Mouse (Mus musculus) E14TG2a.4 (cell line): ENCODE data around the gene Baz1a.

Experiments used
- CTCF ChIP-seq: conservative IDR thresholded peaks from 2 replicates; pipeline ENCODE4 v1.5.1; 2014; ENCODE audit warnings: low read length
- NANOG ChIP-seq: IDR thresholded peaks from 2 replicates; pipeline ENCODE4 v1.6.1; 2014; ENCODE audit warnings: borderline replicate concordance, low read length, mixed read lengths
- POU5F1 ChIP-seq: IDR thresholded peaks from 2 replicates; pipeline ENCODE4 v1.6.1; 2014; ENCODE audit warnings: low read length, borderline replicate concordance

- TF ChIP-seq CTCF (no peak), POU5F1 (no peak), NANOG (no peak)
Measured at GRCm38 (mm10) chr12:54965532-54966160, 48.5 kb downstream of the Baz1a start.
